Mouse (Mus musculus) myocyte (in vitro differentiated cells): ENCODE results near the gene Foxk1.

ENCODE experiments used
- E2F4 ChIP-seq: IDR thresholded peaks from one replicate; pipeline ENCODE4 v1.6.1; 2011; ENCODE audit warnings: mild to moderate bottlenecking, control low read depth, moderate library complexity; ENCODE audit not compliant: insufficient read depth
- MAX ChIP-seq: IDR thresholded peaks from one replicate; pipeline ENCODE4 v1.6.1; 2011; ENCODE audit warnings: low read depth, mild to moderate bottlenecking, control low read depth
- POLR2A ChIP-seq: IDR thresholded peaks from one replicate; pipeline ENCODE4 v1.6.1; 2011; ENCODE audit warnings: low read depth, mild to moderate bottlenecking, control low read depth, moderate library complexity; ENCODE audit not compliant: insufficient read length
- POLR2AphosphoS2 ChIP-seq: IDR thresholded peaks from one replicate; pipeline ENCODE4 v1.6.1; 2011; ENCODE audit warnings: low read depth, control low read depth; ENCODE audit not compliant: insufficient read length
- REST ChIP-seq: IDR thresholded peaks from one replicate; pipeline ENCODE4 v1.6.1; 2011; ENCODE audit warnings: mild to moderate bottlenecking, control low read depth, moderate library complexity; ENCODE audit not compliant: insufficient read depth, insufficient read length
- SRF ChIP-seq: IDR thresholded peaks from one replicate; pipeline ENCODE4 v1.6.1; 2011; ENCODE audit warnings: low read depth; ENCODE audit not compliant: control insufficient read depth, insufficient read length
- TCF12 ChIP-seq: IDR thresholded peaks from one replicate; pipeline ENCODE4 v1.6.1; 2011; ENCODE audit warnings: mild to moderate bottlenecking, control low read depth; ENCODE audit not compliant: poor library complexity, insufficient read depth, severe bottlenecking
- TCF3 ChIP-seq: IDR thresholded peaks from one replicate; pipeline ENCODE4 v1.6.1; 2011; ENCODE audit warnings: low read depth, control low read depth; ENCODE audit not compliant: insufficient read length
- USF1 ChIP-seq: IDR thresholded peaks from one replicate; pipeline ENCODE4 v1.6.1; 2011; ENCODE audit warnings: low read depth, mild to moderate bottlenecking, control low read depth, moderate library complexity

DNA sequence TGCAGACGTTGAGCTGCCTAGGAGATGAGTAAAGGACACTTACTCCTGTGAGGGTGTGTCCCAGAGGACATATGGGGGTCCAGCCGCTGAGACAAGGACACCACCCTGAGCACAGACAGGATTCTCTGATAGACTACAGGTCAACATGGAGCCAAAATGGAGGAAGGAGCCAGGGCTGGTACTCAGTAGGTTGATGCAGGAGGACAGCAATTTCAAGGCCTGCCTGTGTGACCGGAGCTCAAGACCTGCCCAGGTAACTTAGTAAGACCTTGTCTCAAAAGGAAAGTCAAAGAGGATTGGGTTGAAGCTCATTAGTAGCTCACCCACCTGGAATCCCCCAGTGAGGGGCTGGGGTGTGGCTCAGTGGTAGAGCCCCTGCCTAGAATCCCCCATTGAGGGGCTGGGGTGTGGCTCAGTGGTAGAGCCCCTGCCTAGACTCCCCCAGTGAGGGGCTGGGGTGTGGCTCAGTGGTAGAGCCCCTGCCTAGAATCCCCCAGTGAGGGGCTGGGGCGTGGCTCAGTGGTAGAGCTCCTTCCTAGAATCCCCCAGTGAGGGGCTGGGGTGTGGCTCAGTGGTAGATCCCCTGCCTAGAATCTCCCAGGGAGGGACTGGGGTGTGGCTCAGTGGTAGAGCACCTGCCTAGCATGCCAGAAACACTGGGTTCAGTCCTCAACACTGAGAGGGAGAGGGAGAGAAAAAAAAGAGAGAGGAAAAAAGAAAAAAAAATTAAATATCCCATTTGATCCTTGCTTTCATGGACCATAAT, 30.7 kb upstream of the Foxk1 start:
- TF ChIP-seq POLR2A (no peak), POLR2AphosphoS2 (no peak), MAX (no peak), TCF3 (no peak), SRF (no peak), USF1 (no peak), TCF12 (no peak), E2F4 (no peak), REST (no peak)
